Mouse (Mus musculus) midbrain, embryonic 14.5 days (tissue): ENCODE measurements around the gene Acox3. TPM values are rescaled to one million over a fixed set of nuclear protein-coding genes. Genes with fewer than 3 reads are reported as not detected.

Source experiments
- ATAC-seq: fragments of 200-750 bp; cut with Nextera tagmentation; 2 replicates; pipeline ENCODE4 v1.8.0; 2017; ENCODE audit warnings: moderate number of reproducible peaks, moderate library complexity; ENCODE audit not compliant: low FRiP score, low TSS enrichment
- DNase-seq: peaks from one replicate; pipeline ENCODE4 v3.0.0-alpha.2; 2015
- H3K27ac ChIP-seq: fragments of 300-500 bp; sonication (generic); replicated peaks from 2 replicates; pipeline ENCODE4 v1.5.1; 2014; ENCODE audit warnings: mild to moderate bottlenecking, low read depth, low read length, moderate library complexity
- H3K27me3 ChIP-seq: fragments of 300-500 bp; sonication (generic); 2 replicates; pipeline ENCODE4 v1.6.1; 2014; ENCODE audit warnings: low read length, control low read depth, mixed read lengths; ENCODE audit not compliant: control insufficient read depth, insufficient read depth
- H3K36me3 ChIP-seq: fragments of 300-500 bp; sonication (generic); 2 replicates; pipeline ENCODE4 v1.6.1; 2014; ENCODE audit warnings: low read length, control low read depth; ENCODE audit not compliant: control insufficient read depth, insufficient read depth
- H3K4me1 ChIP-seq: fragments of 300-500 bp; sonication (generic); 2 replicates; pipeline ENCODE4 v1.6.1; 2014; ENCODE audit warnings: mild to moderate bottlenecking, antibody characterized with exemption, low read length, control low read depth; ENCODE audit not compliant: control insufficient read depth, insufficient read depth
- H3K4me2 ChIP-seq: fragments of 300-500 bp; sonication (generic); 2 replicates; pipeline ENCODE4 v1.6.1; 2014; ENCODE audit warnings: mild to moderate bottlenecking, low read length, moderate library complexity
- H3K4me3 ChIP-seq: fragments of 300-500 bp; sonication (generic); replicated peaks from 2 replicates; pipeline ENCODE4 v1.5.1; 2014; ENCODE audit warnings: low read depth, low read length
- H3K9ac ChIP-seq: fragments of 300-500 bp; sonication (generic); replicated peaks from 2 replicates; pipeline ENCODE4 v1.6.1; 2014; ENCODE audit warnings: mild to moderate bottlenecking, low read length, moderate library complexity
- H3K9me3 ChIP-seq: fragments of 300-500 bp; sonication (generic); 2 replicates; pipeline ENCODE4 v1.6.1; 2016; ENCODE audit warnings: low read length, control low read depth, mixed read lengths; ENCODE audit not compliant: control insufficient read depth
- WGBS: fragments of 180-500 bp; shearing (Covaris S2); extraction: QIAGEN DNeasy Blood & Tissue Kit; methylation state at CpG from one replicate; pipeline ENCODE4 v1.1.7; 2014; 5-methylcytosine and 5-hydroxymethylcytosine counted together
- polyA plus RNA-seq: library from polyadenylated mRNA; unstranded; fragments of >200 nt; fragmentation: Nextera tagmentation; extraction: Ambion mirVana; gene quantifications from 2 replicates; pipeline ENCODE4 v1.2.1, GENCODE M21; 2014

Acox3 gene
- polyA plus RNA-seq, 1 experiment from 2014 or later: 19.0 TPM

- WGBS: 72% methylated on average over 11 of the region's 11 CpGs
- no peak overlapping the region for H3K27ac ChIP-seq
- no peaks in the 10 kb centered on the region for H3K4me1 ChIP-seq
- H3K9me3 ChIP-seq: no peaks in the 10 kb centered on the region
- ATAC-seq (no peak), DNase-seq (no peak)
- no peaks in the 10 kb centered on the region for H3K27me3 ChIP-seq
- H3K4me2 ChIP-seq: no peak overlapping the region
- H3K4me3 ChIP-seq: no peak overlapping the region
- no peak overlapping the region for H3K9ac ChIP-seq
- H3K36me3 ChIP-seq: peaks cover 80% of the 10 kb centered on the region
Observed at GRCm38 (mm10) chr5:35600233-35600632, 17.4 kb downstream of the Acox3 start.

GRCm38 (mm10) chr5:35601526-35601925, 18.7 kb downstream of the Acox3 start:
- WGBS: 92% methylated on average over 8 of the region's 8 CpGs
- no peak for ATAC-seq
- no peak overlapping the region for H3K27ac ChIP-seq

GRCm38 (mm10) chr5:35605355-35605754, 22.5 kb downstream of the Acox3 start:
- Histone ChIP-seq H3K9me3 (no peaks in the 10 kb centered on the region), H3K4me3 (no peak overlapping the region), H3K27me3 (no peaks in the 10 kb centered on the region), H3K4me1 (0 out of 2 replicates have a peak, but pooled peaks cover 10% of the 10 kb centered on the region), H3K9ac (no peak overlapping the region), H3K36me3 (peaks cover 54% of the 10 kb centered on the region), H3K27ac (no peak overlapping the region), H3K4me2 (no peak overlapping the region)
- no peak for DNase-seq
- no peak for ATAC-seq
- WGBS: 82% methylated on average over 7 of the region's 7 CpGs

More at GRCm38 (mm10) chr5:35601526-35601925, 18.7 kb downstream of the Acox3 start:
- DNase-seq: no peak
- peaks cover 80% of the 10 kb centered on the region for H3K36me3 ChIP-seq
- H3K4me2 ChIP-seq: no peak overlapping the region
- no peak overlapping the region for H3K9ac ChIP-seq
- no peaks in the 10 kb centered on the region for H3K9me3 ChIP-seq
- H3K4me1 ChIP-seq: no peaks in the 10 kb centered on the region
- no peak overlapping the region for H3K4me3 ChIP-seq
- H3K27me3 ChIP-seq: no peaks in the 10 kb centered on the region

- H3K4me3 ChIP-seq: no peak overlapping the region
- no peaks in the 10 kb centered on the region for H3K9me3 ChIP-seq
- H3K27me3 ChIP-seq: no peaks in the 10 kb centered on the region
- 94% methylated on average over 7 of the region's 7 CpGs for WGBS
- DNase-seq (no peak), ATAC-seq (no peak)
- H3K27ac ChIP-seq: no peak overlapping the region
- 0 out of 2 replicates have a peak, but pooled peaks cover 10% of the 10 kb centered on the region for H3K4me1 ChIP-seq
- peaks cover 46% of the 10 kb centered on the region for H3K36me3 ChIP-seq
- no peak overlapping the region for H3K9ac ChIP-seq
- H3K4me2 ChIP-seq: no peak overlapping the region
Observed at GRCm38 (mm10) chr5:35606800-35607199, 24.0 kb downstream of the Acox3 start.

- H3K36me3 ChIP-seq: peaks cover 36% of the 10 kb centered on the region
- 0 out of 2 replicates have a peak, but pooled peaks cover 10% of the 10 kb centered on the region for H3K4me1 ChIP-seq
- no peaks in the 10 kb centered on the region for H3K9me3 ChIP-seq
- H3K27ac ChIP-seq: no peak overlapping the region
- no peak overlapping the region for H3K9ac ChIP-seq
- no peak overlapping the region for H3K4me3 ChIP-seq
- no peak overlapping the region for H3K4me2 ChIP-seq
- no peak for DNase-seq
- WGBS: 77% methylated on average over 7 of the region's 7 CpGs
- ATAC-seq: no peak
- no peaks in the 10 kb centered on the region for H3K27me3 ChIP-seq
Observed at GRCm38 (mm10) chr5:35607784-35608183, 24.9 kb downstream of the Acox3 start.

- Histone ChIP-seq H3K36me3 (peaks cover 28% of the 10 kb centered on the region; the same call in 1 of the 2 replicates), H3K9me3 (no peaks in the 10 kb centered on the region), H3K9ac (no peak overlapping the region), H3K4me2 (no peak overlapping the region), H3K27ac (no peak overlapping the region), H3K4me1 (0 out of 2 replicates have a peak, but pooled peaks cover 10% of the 10 kb centered on the region), H3K4me3 (no peak overlapping the region), H3K27me3 (no peaks in the 10 kb centered on the region)
- DNase-seq (no peak), ATAC-seq (no peak)
- 80% methylated on average over 5 of the region's 5 CpGs for WGBS
Observed at GRCm38 (mm10) chr5:35608559-35608958, 25.7 kb downstream of the Acox3 start.

- Histone ChIP-seq H3K9ac (no peak overlapping the region), H3K36me3 (peaks cover 25% of the 10 kb centered on the region; the same call in 1 of the 2 replicates), H3K27me3 (no peaks in the 10 kb centered on the region), H3K4me3 (no peak overlapping the region), H3K27ac (no peak overlapping the region), H3K4me1 (0 out of 2 replicates have a peak, but pooled peaks cover 10% of the 10 kb centered on the region), H3K4me2 (no peak overlapping the region), H3K9me3 (no peaks in the 10 kb centered on the region)
- ATAC-seq: no peak
- peak; percentile 74 for DNase-seq
- 4% methylated on average over 12 of the region's 12 CpGs for whole genome bisulfite sequencing
Observed at GRCm38 (mm10) chr5:35609381-35609780, 26.5 kb downstream of the Acox3 start.

- H3K9me3 ChIP-seq: no peaks in the 10 kb centered on the region
- H3K36me3 ChIP-seq: peaks cover 21% of the 10 kb centered on the region; the same call in 1 of the 2 replicates
- H3K27ac ChIP-seq: no peak overlapping the region
- no peaks in the 10 kb centered on the region for H3K27me3 ChIP-seq
- 76% methylated on average over 2 of the region's 2 CpGs for WGBS
- H3K9ac ChIP-seq: no peak overlapping the region
- no peak overlapping the region for H3K4me3 ChIP-seq
- ATAC-seq: no peak
- DNase-seq: no peak
- H3K4me1 ChIP-seq: 0 out of 2 replicates have a peak, but pooled peaks cover 10% of the 10 kb centered on the region
- H3K4me2 ChIP-seq: no peak overlapping the region
Observed at GRCm38 (mm10) chr5:35609971-35610370, 27.1 kb downstream of the Acox3 start.

- Histone ChIP-seq H3K9me3 (no peaks in the 10 kb centered on the region), H3K27ac (no peak overlapping the region), H3K4me2 (no peak overlapping the region), H3K36me3 (peaks cover 17% of the 10 kb centered on the region; the same call in 1 of the 2 replicates), H3K27me3 (no peaks in the 10 kb centered on the region), H3K4me1 (0 out of 2 replicates have a peak, but pooled peaks cover 10% of the 10 kb centered on the region), H3K9ac (no peak overlapping the region), H3K4me3 (no peak overlapping the region)
- DNase-seq (no peak), ATAC-seq (no peak)
- WGBS: 96% methylated on average over 7 of the region's 7 CpGs
Observed at GRCm38 (mm10) chr5:35610381-35610780, 27.5 kb downstream of the Acox3 start.
